Mouse (Mus musculus) CH12.LX (cell line): ENCODE measurements around the gene Chaf1a.

Experiments
- CTCF ChIP-seq, 2 experiments: IDR thresholded peaks in 1 of 2; conservative IDR thresholded peaks in 1 of 2; 2 replicates each; pipeline ENCODE4 v1.5.1; 2011 to 2012; ENCODE audit warnings: low read depth in 2 of 2, low read length in 2 of 2, improper control_type of control experiment in 1 of 2, inconsistent platforms in 1 of 2, mild to moderate bottlenecking in 1 of 2, moderate library complexity in 1 of 2
- E2F4 ChIP-seq: IDR thresholded peaks from 2 replicates; pipeline ENCODE4 v1.6.1; 2011; ENCODE audit warnings: low read depth, low read length, improper control_type of control experiment; ENCODE audit not compliant: insufficient replicate concordance
- GABPA ChIP-seq: IDR thresholded peaks from 2 replicates; pipeline ENCODE4 v1.6.1; 2012; ENCODE audit warnings: low read depth, low read length, improper control_type of control experiment, inconsistent platforms; ENCODE audit not compliant: insufficient replicate concordance
- HCFC1 ChIP-seq: IDR thresholded peaks from 2 replicates; pipeline ENCODE4 v1.6.1; 2012; ENCODE audit warnings: low read depth, mild to moderate bottlenecking, inconsistent platforms, low read length, improper control_type of control experiment
- MAX ChIP-seq: IDR thresholded peaks from 2 replicates; pipeline ENCODE4 v1.6.1; 2011; ENCODE audit warnings: low read length, improper control_type of control experiment
- MAZ ChIP-seq: IDR thresholded peaks from 2 replicates; pipeline ENCODE4 v1.6.1; 2012; ENCODE audit warnings: low read depth, mild to moderate bottlenecking, inconsistent platforms, low read length, improper control_type of control experiment, moderate library complexity
- MEF2A ChIP-seq: IDR thresholded peaks from 2 replicates; pipeline ENCODE4 v1.6.1; 2014; ENCODE audit warnings: low read depth, mild to moderate bottlenecking, inconsistent platforms, low read length, improper control_type of control experiment, borderline replicate concordance
- NELFE ChIP-seq: IDR thresholded peaks from 2 replicates; pipeline ENCODE4 v1.6.1; 2011; ENCODE audit warnings: low read depth, low read length, improper control_type of control experiment
- POLR2A ChIP-seq: IDR thresholded peaks from 2 replicates; pipeline ENCODE4 v1.6.1; 2011; ENCODE audit warnings: low read depth, mild to moderate bottlenecking, improper control_type of control experiment, low read length
- RCOR1 ChIP-seq: conservative IDR thresholded peaks from 2 replicates; pipeline ENCODE4 v1.6.1; 2012; ENCODE audit warnings: low read depth, mild to moderate bottlenecking, inconsistent platforms, low read length, improper control_type of control experiment
- USF1 ChIP-seq: IDR thresholded peaks from 2 replicates; pipeline ENCODE4 v1.6.1; 2014; ENCODE audit warnings: low read depth, mild to moderate bottlenecking, inconsistent platforms, low read length, improper control_type of control experiment
- ZMIZ1 ChIP-seq: IDR thresholded peaks from 2 replicates; pipeline ENCODE4 v1.6.1; 2012; ENCODE audit warnings: low read depth, mild to moderate bottlenecking, inconsistent platforms, low read length, improper control_type of control experiment

DNA sequence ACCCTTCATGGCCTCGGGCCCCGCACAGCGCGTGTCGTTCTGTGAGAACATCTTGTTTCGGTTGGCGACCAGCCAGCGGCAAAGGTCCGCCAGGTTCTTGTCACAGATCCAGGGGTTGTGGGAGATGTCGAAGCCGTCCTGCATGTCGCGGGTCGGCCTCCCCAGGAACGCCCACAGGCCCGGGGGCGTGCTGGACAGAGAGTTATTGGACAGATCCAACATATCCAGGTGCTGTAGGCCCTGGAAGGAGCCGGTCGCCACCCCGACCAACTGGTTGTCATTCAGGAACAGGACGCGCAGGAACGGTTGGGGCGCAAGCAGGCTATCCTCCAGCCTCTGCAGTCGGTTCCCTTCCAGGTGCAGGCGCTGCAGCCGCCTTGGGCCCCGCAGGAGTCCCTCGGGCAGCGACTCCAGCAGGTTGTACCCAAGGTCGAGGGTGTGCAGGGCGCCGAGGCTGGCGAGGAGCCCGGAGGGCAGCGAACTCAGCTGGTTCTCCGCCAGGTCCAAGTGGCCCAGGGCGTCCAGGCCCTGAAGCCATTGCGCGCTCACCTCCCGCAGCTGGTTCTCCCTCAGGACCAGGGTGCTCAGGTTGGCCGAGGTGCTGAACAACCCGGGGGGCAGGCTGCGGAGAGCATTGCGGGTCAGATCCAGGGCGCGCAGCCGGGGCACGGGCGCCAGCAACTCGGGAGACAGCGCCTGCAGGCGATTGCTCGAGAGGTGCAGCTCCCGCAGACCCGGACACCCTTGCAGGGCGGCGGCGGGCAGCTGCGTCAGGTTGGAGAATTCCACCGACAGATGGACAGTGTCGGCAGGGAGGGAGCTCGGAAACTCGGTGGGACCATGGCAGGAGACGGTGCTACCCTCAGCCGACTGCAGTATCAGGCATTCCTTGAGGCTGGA is 80.0 kb downstream of the Chaf1a start:
- TF ChIP-seq RCOR1 (no peak), POLR2A (no peak), MAX (no peak), E2F4 (no peak), CTCF (conservative IDR thresholded peaks at IDR 0.05 in 1 of 2, IDR thresholded peaks at IDR 0.05 in 1 of 2; ENCODE audit: low read depth in 2 of 2, low read length in 2 of 2) (no peak), MEF2A (no peak), MAZ (no peak), GABPA (no peak), NELFE (no peak), ZMIZ1 (no peak), USF1 (no peak), HCFC1 (no peak)
